Mouse (Mus musculus) left cerebral cortex, postnatal 14 days (tissue): ENCODE data around the gene Per2. TPM values are rescaled to one million over a fixed set of nuclear protein-coding genes. Genes with fewer than 3 reads are reported as not detected.

ENCODE experiments used
- DNase-seq, 2 experiments: peaks; one replicate each; pipeline ENCODE4 v3.0.0; 2021 to 2022; ENCODE audit warnings: low spot score in 2 of 2, mixed read lengths in 1 of 2
- intact Hi-C: fragments of 180-260 bp; cut with DNase I; formaldehyde crosslinking; loops from one replicate; pipeline ENCODE4 v1.15.1; 2025
- total RNA-seq, 2 experiments: library from RNA; stranded (reverse); gene quantifications; 2 replicates each; pipeline ENCODE4 v1.2.3; 2021

Per2 gene
- total RNA-seq, 2 experiments from 2014 or later = 18.8 to 26.1 TPM

DNA sequence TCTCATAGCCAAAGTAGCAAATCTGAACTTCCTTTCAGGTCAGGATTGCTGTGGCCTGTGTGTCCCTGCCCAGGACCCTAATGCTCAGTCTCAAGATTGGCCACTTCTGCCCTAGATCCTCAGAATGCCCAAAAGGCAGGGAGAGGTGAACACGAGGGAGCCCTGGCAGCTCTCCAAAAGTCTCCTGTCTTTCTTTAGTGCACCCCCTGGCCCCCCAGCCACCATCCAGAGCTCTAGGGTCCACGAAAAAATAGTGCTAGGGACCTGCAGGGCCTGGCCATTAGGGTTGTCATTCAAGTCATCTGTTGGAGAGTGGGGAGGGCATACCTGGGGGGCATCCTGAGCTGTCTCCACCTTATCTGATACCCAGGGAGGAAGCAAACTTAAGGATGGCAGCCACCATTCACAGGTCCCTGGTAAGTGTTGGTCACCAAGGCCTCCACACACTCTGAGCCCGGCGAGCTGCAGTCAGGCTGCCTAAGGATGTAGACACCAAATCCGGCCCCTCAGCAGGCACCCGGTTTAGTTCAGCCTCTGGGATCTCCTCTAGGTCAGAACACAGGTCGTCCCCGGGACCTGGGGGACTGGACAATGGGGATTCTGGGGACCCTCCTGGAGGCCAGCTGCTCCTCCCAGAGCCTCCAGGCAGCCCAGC lies 47.4 kb downstream of the Per2 start:
- DNase-seq = no peak
- intact Hi-C loops = no loop called here

- intact Hi-C loops = no loop called here
- no peak for DNase-seq
Measured at GRCm38 (mm10) chr1:91407819-91408218, 51.3 kb downstream of the Per2 start.

- intact Hi-C loops = no loop called here
- DNase-seq = no peak
Measured at GRCm38 (mm10) chr1:91405406-91406169, 53.5 kb downstream of the Per2 start.

DNA sequence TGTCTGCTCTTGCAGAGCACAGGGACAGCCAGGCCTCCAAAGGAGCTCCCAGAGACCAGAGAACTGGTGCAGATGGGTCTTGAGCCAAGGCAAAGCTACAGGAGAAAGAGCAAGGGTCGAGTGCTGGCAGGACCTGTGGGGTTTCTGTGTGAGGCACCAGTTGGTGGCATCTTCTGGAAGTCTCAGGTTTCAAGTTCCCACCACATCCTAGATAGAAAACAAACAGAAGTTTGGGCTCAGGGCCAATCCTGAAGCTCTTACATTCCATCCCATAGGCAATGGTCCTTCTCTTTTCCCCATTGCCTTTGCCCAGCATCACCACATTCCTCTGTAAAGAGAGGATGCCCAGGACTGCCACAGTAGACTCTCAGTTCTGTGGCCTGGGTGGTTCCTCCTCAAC lies 54.1 kb downstream of the Per2 start:
- intact Hi-C loops = no loop called here
- no peak for DNase-seq

GRCm38 (mm10) chr1:91398260-91399062 lies 60.7 kb downstream of the Per2 start, which contains the start of gene Ilkap:
TSS of gene Ilkap (minus strand) at chr1:91398815.
- peak; percentile 71 to 78 for DNase-seq
- intact Hi-C loops = no loop called here

DNA sequence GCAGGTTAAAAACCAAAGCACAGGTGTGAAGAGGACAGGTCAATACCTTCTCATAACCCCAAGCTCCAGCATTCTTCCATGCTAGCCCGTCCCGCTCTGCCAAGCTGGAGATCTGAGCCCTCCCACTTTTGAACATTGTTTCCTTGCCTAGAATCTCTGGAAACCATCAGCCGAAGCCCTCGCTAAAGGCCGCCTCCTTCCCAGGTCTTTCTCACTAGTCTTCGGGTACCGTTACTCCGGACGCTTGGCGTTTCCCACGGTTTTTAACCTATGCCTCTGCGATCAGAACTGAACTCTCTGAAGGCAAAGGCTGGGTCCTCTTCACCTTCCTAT lies 61.2 kb downstream of the Per2 start:
- no peak for DNase-seq
- intact Hi-C loops = no loop called here

DNA sequence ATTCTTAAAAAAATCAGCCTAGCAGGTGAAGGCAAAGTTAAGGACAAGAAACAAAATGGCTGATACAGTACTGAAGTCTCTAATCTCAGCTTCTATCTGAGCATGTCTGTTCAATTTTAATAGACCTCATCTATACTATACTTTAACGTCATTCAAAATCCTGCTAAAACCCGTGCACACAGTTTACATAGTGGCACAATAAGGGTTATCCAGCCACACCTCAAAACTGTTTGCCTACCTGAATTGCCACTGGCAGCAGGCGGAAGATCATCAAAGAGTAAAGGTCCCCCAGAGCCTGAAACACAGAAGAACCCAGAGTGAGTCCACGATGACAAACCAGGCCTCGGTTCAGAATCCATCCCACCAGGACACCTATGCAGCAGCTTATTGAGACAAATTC lies 68.8 kb downstream of the Per2 start:
- intact Hi-C loops = no loop called here
- no peak for DNase-seq

DNA sequence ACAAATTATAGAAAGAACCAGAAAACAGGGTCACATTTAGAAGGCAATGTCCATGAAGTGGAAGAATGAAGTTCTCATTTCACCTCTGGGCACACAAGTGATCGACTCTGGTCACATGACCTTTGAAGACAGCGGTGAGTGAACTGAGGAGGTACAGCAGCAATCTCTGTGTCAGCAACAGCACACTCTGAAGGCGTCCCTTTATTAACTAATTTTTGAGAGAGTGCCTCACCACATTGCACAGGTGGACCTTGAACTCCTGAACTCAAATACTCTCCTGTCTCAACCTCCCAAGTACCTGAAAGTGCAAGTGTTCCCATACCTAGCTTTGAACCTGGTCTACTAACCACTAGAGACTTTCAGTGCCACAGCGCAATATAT lies 78.0 kb downstream of the Per2 start:
- DNase-seq = no peak
- intact Hi-C loops = no loop called here

DNA sequence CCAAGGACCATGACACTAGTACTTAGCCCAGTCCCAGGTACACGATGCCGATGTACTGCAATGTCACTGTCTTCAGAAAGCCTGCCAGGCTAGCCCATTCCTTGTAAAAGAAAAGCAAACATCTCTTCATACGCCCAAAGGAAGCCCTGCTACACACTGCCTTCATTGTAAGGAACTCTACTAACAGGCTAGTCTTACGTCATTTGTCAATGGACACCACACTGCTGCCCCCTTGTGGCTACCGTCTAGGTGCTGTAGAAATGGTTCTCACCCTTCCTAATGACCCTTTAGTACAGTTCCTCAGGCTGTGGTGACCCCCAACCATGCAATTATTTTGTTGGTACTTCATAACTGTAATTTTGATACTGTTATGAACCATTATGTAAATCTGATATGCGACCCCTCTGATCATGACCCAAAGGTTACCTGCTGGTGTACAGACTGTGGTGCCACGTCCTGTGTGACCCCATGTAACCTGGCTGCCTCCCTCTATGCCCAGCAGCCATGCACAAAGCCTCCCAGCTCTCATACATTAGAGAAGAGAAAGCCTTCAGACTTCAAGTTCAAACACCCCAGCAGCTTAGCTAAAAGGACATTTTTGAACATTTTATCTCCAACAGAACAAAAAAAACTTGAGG lies 78.6 kb downstream of the Per2 start:
- intact Hi-C loops = no loop called here
- peak; percentile 83 to 84 for DNase-seq

DNA sequence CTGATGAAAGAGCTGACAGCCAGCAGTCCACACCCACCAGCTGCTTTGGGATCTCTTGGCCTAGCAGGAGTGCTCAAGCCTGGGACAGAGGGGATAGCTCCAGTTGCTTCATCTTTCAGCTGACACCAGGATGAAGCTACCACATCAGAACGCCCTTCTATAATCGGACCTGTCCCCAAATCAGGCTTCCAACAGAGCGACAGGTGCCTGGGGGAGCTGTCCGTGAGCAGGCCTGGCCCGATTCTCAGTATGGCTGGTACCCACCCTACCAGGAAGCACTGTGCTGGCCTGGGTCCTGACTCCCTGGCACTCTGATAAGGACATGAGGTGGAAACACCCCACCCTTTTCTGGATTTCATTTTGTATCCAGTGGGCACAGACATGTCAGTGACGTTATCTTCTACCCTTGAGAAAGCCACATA lies 85.7 kb downstream of the Per2 start:
- no peak for DNase-seq
- intact Hi-C loops = no loop called here

DNA sequence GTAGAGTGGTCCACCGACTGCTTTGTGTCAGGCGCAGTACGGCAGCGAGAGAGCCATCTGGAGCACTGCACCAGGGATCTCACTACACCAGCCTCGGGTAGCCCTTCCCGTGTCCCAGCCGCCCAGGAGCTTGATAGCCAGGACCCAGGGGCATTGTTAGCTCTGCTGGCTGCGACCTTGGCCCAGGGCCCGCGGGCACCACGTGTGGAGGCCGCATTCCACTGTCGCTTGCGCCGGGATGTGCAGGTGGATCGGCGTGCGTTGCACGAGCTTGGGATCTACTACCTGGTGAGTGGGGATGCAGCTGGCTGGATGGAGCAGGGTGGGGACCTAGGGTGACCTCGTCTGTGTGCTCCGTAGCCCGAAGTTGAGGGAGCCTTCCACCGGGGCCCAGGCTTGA lies 89.1 kb downstream of the Per2 start:
- intact Hi-C loops = no loop called here
- no peak for DNase-seq

DNA sequence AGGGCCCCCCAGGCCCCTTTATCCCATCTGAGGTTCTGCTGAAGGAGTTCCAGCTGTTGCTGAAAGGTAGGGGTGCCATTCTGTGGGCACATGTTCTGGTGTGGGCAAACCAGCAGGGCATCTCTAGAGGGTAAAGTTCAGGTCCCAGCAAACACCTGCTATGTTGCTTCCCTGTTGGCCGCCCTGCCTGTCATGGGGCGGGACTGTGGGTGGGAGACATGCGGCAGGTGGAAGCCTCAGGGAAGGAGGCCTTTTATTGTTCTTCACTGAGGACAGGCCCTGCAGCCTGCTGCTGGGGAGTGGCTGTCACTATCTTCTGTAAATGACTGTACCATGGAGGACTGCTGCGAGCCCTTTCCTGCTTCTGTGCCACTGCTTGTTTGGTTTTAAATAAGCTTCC lies 89.7 kb downstream of the Per2 start:
- intact Hi-C loops = no loop called here
- DNase-seq = no peak

- intact Hi-C loops = no loop called here
- DNase-seq = no peak
Measured at GRCm38 (mm10) chr1:91367295-91367694, 91.8 kb downstream of the Per2 start.

DNA sequence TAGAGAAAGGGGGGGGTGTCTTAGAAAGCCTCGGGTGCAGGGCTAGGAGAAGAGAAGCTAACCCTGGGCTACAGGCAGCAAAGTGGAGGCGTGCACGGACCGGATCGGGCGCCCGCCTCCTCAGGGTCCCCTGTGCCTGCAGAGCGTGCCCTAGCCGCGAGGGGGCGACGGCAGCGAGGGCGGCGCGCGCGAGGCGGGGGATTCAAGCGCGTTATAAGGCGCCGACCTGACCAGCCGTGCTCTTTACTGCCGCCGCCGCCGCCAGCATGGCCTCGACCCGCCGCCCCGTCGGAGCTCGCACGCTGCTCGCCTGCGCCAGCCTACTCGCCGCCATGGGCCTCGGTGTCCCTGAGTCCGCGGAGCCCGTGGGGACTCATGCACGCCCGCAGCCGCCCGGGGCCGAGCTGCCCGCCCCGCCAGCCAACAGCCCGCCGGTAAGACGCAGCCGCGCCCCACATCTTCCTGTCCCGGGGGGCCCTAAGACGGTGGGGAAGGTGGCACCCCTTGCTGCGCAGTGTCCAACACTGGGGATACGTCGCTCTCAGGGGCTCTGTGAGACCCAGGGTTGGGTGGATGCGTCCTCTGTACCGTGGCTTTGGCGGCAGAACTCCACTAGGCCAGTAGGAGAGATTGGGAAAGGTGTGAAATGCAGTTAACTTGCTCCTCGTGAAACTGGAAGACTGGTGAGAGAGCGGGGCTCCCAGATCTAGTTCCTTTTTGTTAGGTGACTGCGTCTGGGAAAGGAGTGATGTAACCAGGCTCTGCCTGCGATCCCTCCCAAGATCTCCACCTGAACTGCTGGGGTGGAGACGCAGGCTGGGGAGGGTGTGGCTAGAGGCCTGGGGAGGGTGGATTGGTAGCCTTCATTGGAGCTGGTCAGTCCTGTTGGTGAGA lies 92.7 kb downstream of the Per2 start, which contains the start of gene Erfe:
Erfe (plus strand) TSS at position 216 of the 894 bp plus-strand sequence.
- DNase-seq = peak; percentile 30 to 46
- intact Hi-C loops = no loop called here

Other genes with a start within 250 kb of the Per2 start
- gene Ube2f, start 209.0 kb downstream of the Per2 start, total RNA-seq = 10 to 100 TPM; 52.5 to 58.4 TPM
- 10 to 100 TPM; 10.5 to 12.7 TPM for gene Scly, start 161.0 kb downstream of the Per2 start, total RNA-seq
- under 1 TPM; 0.13 to 0.15 TPM for gene Espnl, start 137.2 kb downstream of the Per2 start, total RNA-seq
- under 1 TPM in 1 of 2 experiments, not detected in 1; 0.11 TPM for gene Klhl30, start 108.3 kb downstream of the Per2 start, total RNA-seq
- gene Erfe, start 92.9 kb downstream of the Per2 start, total RNA-seq = under 1 TPM; 0.15 to 0.34 TPM
- gene Ilkap, start 60.5 kb downstream of the Per2 start, total RNA-seq = 10 to 100 TPM; 49.9 to 56.0 TPM
- gene Hes6, start 45.3 kb downstream of the Per2 start, total RNA-seq = 10 to 100 TPM; 16.5 to 21.0 TPM
- gene Traf3ip1, start 35.3 kb upstream of the Per2 start, total RNA-seq = 10 to 100 TPM; 14.9 to 16.3 TPM
- 10 to 100 TPM; 43.8 to 45.9 TPM for gene Asb1, start 81.2 kb upstream of the Per2 start, total RNA-seq